Mouse (Mus musculus) heart, adult 18-20 months (tissue): ENCODE data around the gene Hsf2bp. TPM values are rescaled to one million over a fixed set of nuclear protein-coding genes. Genes with fewer than 3 reads are reported as not detected.

Experiments
- DNase-seq, 2 experiments: peaks; one replicate each; pipeline ENCODE4 v3.0.0; 2021 to 2022; ENCODE audit warnings: mixed read lengths in 1 of 2
- total RNA-seq, 2 experiments: library from RNA; stranded (reverse); gene quantifications; 2 replicates each; pipeline ENCODE4 v1.2.3; 2021

Hsf2bp gene
- total RNA-seq, 2 experiments from 2014 or later: 1.2 to 1.4 TPM

- DNase-seq: no peak
These were observed 130.9 kb downstream of the Hsf2bp start for GRCm38 (mm10) chr17:31905201-31905790.

- DNase-seq: no peak
These were observed 132.1 kb downstream of the Hsf2bp start for GRCm38 (mm10) chr17:31904036-31904435.

GRCm38 (mm10) chr17:31902630-31903198 is 133.4 kb downstream of the Hsf2bp start:
- DNase-seq: no peak

- DNase-seq: peak in 1 of 2 experiments; percentile 55
These were observed 134.5 kb downstream of the Hsf2bp start for GRCm38 (mm10) chr17:31901461-31902204.

GRCm38 (mm10) chr17:31898941-31899340 is 137.2 kb downstream of the Hsf2bp start:
- DNase-seq: no peak

- peak in 1 of 2 experiments; percentile 47 for DNase-seq
These were observed 138.9 kb downstream of the Hsf2bp start for GRCm38 (mm10) chr17:31897186-31897793.

GRCm38 (mm10) chr17:31896751-31897150 is 139.4 kb downstream of the Hsf2bp start:
- no peak for DNase-seq

GRCm38 (mm10) chr17:31896311-31896710 is 139.8 kb downstream of the Hsf2bp start:
- DNase-seq: no peak

Other genes with a start within 250 kb of the Hsf2bp start
- 10 to 100 TPM; 50.5 to 54.1 TPM for gene Sik1, start 180.5 kb downstream of the Hsf2bp start, total RNA-seq
- gene Rrp1b, start 249 bp downstream of the Hsf2bp start, total RNA-seq: 1 to 10 TPM; 6.3 to 6.9 TPM
- 10 to 100 TPM; 20.5 to 24.5 TPM for gene Notch3, start 130.5 kb upstream of the Hsf2bp start, total RNA-seq
- gene Ephx3, start 153.2 kb upstream of the Hsf2bp start, total RNA-seq: under 1 TPM; 0.69 to 0.74 TPM
- gene Brd4, start 248.4 kb upstream of the Hsf2bp start, total RNA-seq: 10 to 100 TPM; 43.6 to 55.5 TPM